Mouse (Mus musculus) intestine, embryonic 15.5 days (tissue): ENCODE data around the gene Mtx3. TPM values are rescaled to one million over a fixed set of nuclear protein-coding genes. Genes with fewer than 3 reads are reported as not detected.

Source experiments
- ATAC-seq: fragments of 200-750 bp; cut with Nextera tagmentation; 2 replicates; pipeline ENCODE4 v1.8.0; 2017; ENCODE audit warnings: moderate TSS enrichment, moderate library complexity
- H3K27ac ChIP-seq: fragments of 300-500 bp; sonication (generic); 2 replicates; pipeline ENCODE4 v1.5.1; 2015; ENCODE audit warnings: mild to moderate bottlenecking, inconsistent platforms
- H3K27me3 ChIP-seq: fragments of 300-500 bp; sonication (generic); replicated peaks from 2 replicates; pipeline ENCODE4 v1.6.1; 2015; ENCODE audit warnings: inconsistent platforms
- H3K36me3 ChIP-seq: fragments of 300-500 bp; sonication (generic); 2 replicates; pipeline ENCODE4 v1.6.1; 2015; ENCODE audit warnings: inconsistent platforms
- H3K4me1 ChIP-seq: fragments of 300-500 bp; sonication (generic); replicated peaks from 2 replicates; pipeline ENCODE4 v1.6.1; 2015; ENCODE audit warnings: inconsistent platforms
- H3K4me2 ChIP-seq: fragments of 300-500 bp; sonication (generic); replicated peaks from 2 replicates; pipeline ENCODE4 v1.6.1; 2015; ENCODE audit warnings: mild to moderate bottlenecking, inconsistent platforms
- H3K4me3 ChIP-seq: fragments of 300-500 bp; sonication (generic); replicated peaks from 2 replicates; pipeline ENCODE4 v1.5.1; 2015; ENCODE audit warnings: inconsistent platforms
- H3K9ac ChIP-seq: fragments of 300-500 bp; sonication (generic); 2 replicates; pipeline ENCODE4 v1.6.1; 2015; ENCODE audit warnings: inconsistent platforms
- H3K9me3 ChIP-seq: fragments of 300-500 bp; sonication (generic); 2 replicates; pipeline ENCODE4 v1.6.1; 2016; ENCODE audit warnings: inconsistent platforms
- WGBS: fragments of 180-500 bp; shearing (Covaris S2); methylation state at CpG from one replicate; pipeline ENCODE4 v1.1.7; 2015; 5-methylcytosine and 5-hydroxymethylcytosine counted together
- polyA plus RNA-seq: library from polyadenylated mRNA; unstranded; fragments of >200 nt; fragmentation: Nextera tagmentation; extraction: Ambion mirVana; gene quantifications from 2 replicates; pipeline ENCODE4 v1.2.1, GENCODE M21; 2015

Gene Mtx3
- polyA plus RNA-seq, 1 experiment from 2014 or later: 3.1 TPM

GRCm38 (mm10) chr13:92903291-92903690 lies 58.7 kb downstream of the Mtx3 start:
- H3K4me3 ChIP-seq: no peak overlapping the region
- H3K36me3 ChIP-seq: no peaks in the 10 kb centered on the region
- no peaks in the 10 kb centered on the region for H3K9me3 ChIP-seq
- no peaks in the 10 kb centered on the region for H3K27me3 ChIP-seq
- 46% methylated on average over 4 of the region's 4 CpGs for WGBS
- no peak overlapping the region for H3K4me2 ChIP-seq
- H3K27ac ChIP-seq: no peak overlapping the region
- ATAC-seq: no peak
- no peaks in the 10 kb centered on the region for H3K4me1 ChIP-seq
- no peak overlapping the region for H3K9ac ChIP-seq

GRCm38 (mm10) chr13:92905944-92906343 lies 61.4 kb downstream of the Mtx3 start:
- Histone ChIP-seq H3K27ac (no peak overlapping the region), H3K4me3 (no peak overlapping the region), H3K4me1 (no peaks in the 10 kb centered on the region), H3K4me2 (no peak overlapping the region), H3K9ac (no peak overlapping the region), H3K27me3 (no peaks in the 10 kb centered on the region), H3K36me3 (no peaks in the 10 kb centered on the region), H3K9me3 (no peaks in the 10 kb centered on the region)
- 84% methylated on average over 5 of the region's 5 CpGs for WGBS
- no peak for ATAC-seq

- H3K36me3 ChIP-seq: no peaks in the 10 kb centered on the region
- no peak overlapping the region for H3K4me2 ChIP-seq
- no peaks in the 10 kb centered on the region for H3K4me1 ChIP-seq
- no peaks in the 10 kb centered on the region for H3K27me3 ChIP-seq
- ATAC-seq: no peak
- no peak overlapping the region for H3K4me3 ChIP-seq
- no peak overlapping the region for H3K9ac ChIP-seq
- no peak overlapping the region for H3K27ac ChIP-seq
- no peaks in the 10 kb centered on the region for H3K9me3 ChIP-seq
- 40% methylated on average over 5 of the region's 5 CpGs for WGBS
Measured at GRCm38 (mm10) chr13:92907366-92907765, 62.8 kb downstream of the Mtx3 start.

Other genes with a start within 250 kb of the Mtx3 start
- 18.3 and 21.4 TPM in 2 replicates for gene Serinc5, start 233.7 kb upstream of the Mtx3 start, polyA plus RNA-seq
- 23.2 TPM in 2 replicates for gene Thbs4, start 49.9 kb upstream of the Mtx3 start, polyA plus RNA-seq